Mouse (Mus musculus): ENCODE results near the gene Ube2r2.

Gene Ube2r2

GRCm38 (mm10) chr4:41179825-41180725, 44.5 kb downstream of the Ube2r2 start:
- no peak for DNase-seq (ENCODE audit: inconsistent ontology term)

GRCm38 (mm10) chr4:41189809-41190208, 54.3 kb downstream of the Ube2r2 start:
- no peak for DNase-seq (ENCODE audit: inconsistent ontology term)

- DNase-seq (ENCODE audit: inconsistent ontology term), result no peak
Observed at GRCm38 (mm10) chr4:41192544-41193512, 57.3 kb downstream of the Ube2r2 start.

GRCm38 (mm10) chr4:41195328-41195727, 59.8 kb downstream of the Ube2r2 start:
- no peak for DNase-seq (ENCODE audit: inconsistent ontology term)

GRCm38 (mm10) chr4:41196861-41197610, 61.5 kb downstream of the Ube2r2 start:
- DNase-seq (ENCODE audit: inconsistent ontology term), result peak; percentile 35

GRCm38 (mm10) chr4:41202135-41202534, 66.6 kb downstream of the Ube2r2 start:
- no peak for DNase-seq (ENCODE audit: inconsistent ontology term)

- no peak for DNase-seq (ENCODE audit: inconsistent ontology term)
Observed at GRCm38 (mm10) chr4:41205751-41206150, 70.2 kb downstream of the Ube2r2 start.

GRCm38 (mm10) chr4:41208050-41208449, 72.5 kb downstream of the Ube2r2 start:
- DNase-seq (ENCODE audit: inconsistent ontology term), result no peak

GRCm38 (mm10) chr4:41225412-41225811, 89.9 kb downstream of the Ube2r2 start:
- DNase-seq (ENCODE audit: inconsistent ontology term), result no peak

GRCm38 (mm10) chr4:41226351-41226750, 90.8 kb downstream of the Ube2r2 start:
- DNase-seq (ENCODE audit: inconsistent ontology term), result peak; percentile 13

GRCm38 (mm10) chr4:41235621-41236020, 100.1 kb downstream of the Ube2r2 start:
- no peak for DNase-seq (ENCODE audit: inconsistent ontology term)

GRCm38 (mm10) chr4:41240916-41241315, 105.4 kb downstream of the Ube2r2 start:
- no peak for DNase-seq (ENCODE audit: inconsistent ontology term)

All from Muller cell, postnatal 12 days (primary cell).